Comparison of ENCODE assay signal across 9 mouse cellular contexts in the genomic region with DNA sequence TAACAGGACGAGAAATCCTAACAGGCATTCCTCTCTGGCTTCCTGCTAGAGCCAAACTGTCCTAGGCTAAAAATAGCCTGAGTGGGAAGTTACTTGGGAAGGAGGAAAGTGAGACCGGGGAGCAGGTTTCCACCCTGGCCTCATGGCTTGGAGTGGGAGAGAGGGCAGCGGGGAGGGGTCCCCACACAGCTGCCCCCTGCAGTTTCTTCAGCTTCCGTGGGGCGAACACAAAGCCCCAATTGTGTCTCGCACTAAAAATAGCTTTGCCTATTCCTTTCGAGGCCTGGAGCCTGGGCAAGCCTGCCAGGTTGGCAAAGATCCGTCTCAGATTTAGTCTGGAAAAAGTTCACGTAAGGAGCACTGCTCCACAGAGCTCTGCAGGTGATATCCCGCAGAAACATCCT. TPM values are rescaled to one million over a fixed set of nuclear protein-coding genes. Genes with fewer than 3 reads are reported as not detected.
DNase-seq lines count a peak whose midpoint lies in the region; ATAC-seq lines count a peak whose summit lies in the region.
"Had no signal": no experiment of that assay in that cellular context is flagged by ENCODE, and none has a peak within 500 bp of the region (broad histone marks: within the 10 kb centered on the region; RNA-seq: fewer than 3 reads in every experiment).

No protein-coding gene starts in this region.

- peak; percentile 79 for DNase-seq in embryonic facial prominence, embryonic 14.5 days (ENCODE audit: low spot score)
- DNase-seq in heart, postnatal 4 days, result peak; percentile 12
- DNase-seq in midbrain, embryonic 11.5 days (ENCODE audit: low spot score, missing footprints), result no peak
- DNase-seq in B cell, adult 2 months, result no peak
- no peak for DNase-seq in urinary bladder, postnatal 25 days (ENCODE audit: low spot score)
- no peak for DNase-seq in cerebellum, adult 11-12 months

- H3K4me3 ChIP-seq in kidney, embryonic 15.5 days (replicated peaks), result no peak overlapping the region
- H3K4me3 ChIP-seq in kidney, embryonic 14.5 days (ENCODE audit: low read length), result no peak overlapping the region
- H3K4me3 ChIP-seq in embryonic facial prominence, embryonic 14.5 days (ENCODE audit: low read depth, low read length), result no peak overlapping the region
- no peak overlapping the region for H3K4me3 ChIP-seq in midbrain, embryonic 11.5 days (ENCODE audit: low read depth, low read length)
- H3K4me3 ChIP-seq: erythroblast, embryonic 14.5 days had no signal

- H3K9me3 ChIP-seq in kidney, embryonic 15.5 days (replicated peaks), result no peaks in the 10 kb centered on the region
- no peaks in the 10 kb centered on the region for H3K9me3 ChIP-seq in kidney, embryonic 14.5 days (ENCODE audit: control insufficient read depth, low read length)
- no peaks in the 10 kb centered on the region for H3K9me3 ChIP-seq in embryonic facial prominence, embryonic 14.5 days (ENCODE audit: control insufficient read depth, low read length)
- H3K9me3 ChIP-seq in midbrain, embryonic 11.5 days (ENCODE audit: control insufficient read depth, low read length), result no peaks in the 10 kb centered on the region

- peaks cover 23% of the 10 kb centered on the region for H3K36me3 ChIP-seq in kidney, embryonic 15.5 days
- no peaks in the 10 kb centered on the region; the same call in 1 of the 2 replicates for H3K36me3 ChIP-seq in kidney, embryonic 14.5 days (ENCODE audit: control insufficient read depth, insufficient read depth, low read length)
- no peaks in the 10 kb centered on the region for H3K36me3 ChIP-seq in embryonic facial prominence, embryonic 14.5 days (ENCODE audit: control insufficient read depth, insufficient read depth, low read length)
- H3K36me3 ChIP-seq in midbrain, embryonic 11.5 days (ENCODE audit: control insufficient read depth, insufficient read depth, low read length), result 0 out of 2 replicates have a peak, but pooled peaks cover 2% of the 10 kb centered on the region

- WGBS in kidney, embryonic 15.5 days, result 45% methylated on average over 10 of the region's 10 CpGs
- 54% methylated on average over 10 of the region's 10 CpGs for WGBS in kidney, embryonic 14.5 days
- WGBS in embryonic facial prominence, embryonic 14.5 days, result 18% methylated on average over 10 of the region's 10 CpGs
- 38% methylated on average over 10 of the region's 10 CpGs for WGBS in midbrain, embryonic 11.5 days

- no peak overlapping the region for H3K4me2 ChIP-seq in kidney, embryonic 15.5 days
- H3K4me2 ChIP-seq in kidney, embryonic 14.5 days (replicated peaks; ENCODE audit: low read depth, low read length), result no peak overlapping the region
- H3K4me2 ChIP-seq in embryonic facial prominence, embryonic 14.5 days (ENCODE audit: low read depth, low read length), result peak overlapping the region; percentile 19; the same call in 1 of the 2 replicates
- H3K4me2 ChIP-seq in midbrain, embryonic 11.5 days, result no peak overlapping the region

- H3K27ac ChIP-seq in kidney, embryonic 15.5 days, result peak overlapping the region; percentile 41; the same call in 1 of the 2 replicates
- H3K27ac ChIP-seq in kidney, embryonic 14.5 days (ENCODE audit: low read depth, low read length), result no peak overlapping the region
- peak overlapping the region; percentile 84 for H3K27ac ChIP-seq in embryonic facial prominence, embryonic 14.5 days (replicated peaks; ENCODE audit: low read depth, low read length)
- peak overlapping the region; percentile 35; the same call in 1 of the 2 replicates for H3K27ac ChIP-seq in midbrain, embryonic 11.5 days (ENCODE audit: low read depth, low read length)

- ATAC-seq in kidney, embryonic 15.5 days (replicated peaks; ENCODE audit: low FRiP score), result peak; percentile 19; the same call in 1 of the 2 replicates
- ATAC-seq in kidney, embryonic 14.5 days (ENCODE audit: low FRiP score, low TSS enrichment), result no peak
- ATAC-seq in embryonic facial prominence, embryonic 14.5 days (ENCODE audit: low read depth), result peak; percentile 64
- no peak for ATAC-seq in midbrain, embryonic 11.5 days (ENCODE audit: low FRiP score)

- no peaks in the 10 kb centered on the region for H3K27me3 ChIP-seq in kidney, embryonic 15.5 days
- H3K27me3 ChIP-seq in kidney, embryonic 14.5 days (ENCODE audit: control insufficient read depth, insufficient read depth, low read length), result no peaks in the 10 kb centered on the region
- H3K27me3 ChIP-seq in embryonic facial prominence, embryonic 14.5 days (replicated peaks; ENCODE audit: control insufficient read depth, insufficient read depth, low read length), result no peaks in the 10 kb centered on the region
- no peaks in the 10 kb centered on the region for H3K27me3 ChIP-seq in midbrain, embryonic 11.5 days (ENCODE audit: control insufficient read depth, insufficient read depth, low read length)

- H3K9ac ChIP-seq in kidney, embryonic 15.5 days, result no peak overlapping the region
- H3K9ac ChIP-seq in kidney, embryonic 14.5 days (ENCODE audit: low read depth, low read length), result no peak overlapping the region
- peak overlapping the region; percentile 32; the same call in 1 of the 2 replicates for H3K9ac ChIP-seq in embryonic facial prominence, embryonic 14.5 days (ENCODE audit: low read depth, low read length)
- peak overlapping the region; percentile 30 for H3K9ac ChIP-seq in midbrain, embryonic 11.5 days (ENCODE audit: low read length)

- H3K4me1 ChIP-seq in kidney, embryonic 15.5 days, result peaks cover 13% of the 10 kb centered on the region
- peaks cover 5% of the 10 kb centered on the region; the same call in 1 of the 2 replicates for H3K4me1 ChIP-seq in kidney, embryonic 14.5 days (ENCODE audit: control insufficient read depth, insufficient read depth, low read length)
- H3K4me1 ChIP-seq in embryonic facial prominence, embryonic 14.5 days (ENCODE audit: control insufficient read depth, insufficient read depth, low read length), result peaks cover 10% of the 10 kb centered on the region
- H3K4me1 ChIP-seq in midbrain, embryonic 11.5 days (ENCODE audit: control insufficient read depth, insufficient read depth, low read length), result peaks cover 28% of the 10 kb centered on the region

RNA-seq across cellular contexts. Expression of a gene that starts 58.7 kb away (rescaled TPM):
- 93.4 and 95.4 TPM in 2 replicates for polyA plus RNA-seq in kidney, embryonic 15.5 days (2015; fragmentation: Nextera tagmentation; extraction: Ambion mirVana)
- 108 TPM in 2 replicates for polyA plus RNA-seq in kidney, embryonic 14.5 days (2014; fragmentation: Nextera tagmentation; extraction: Ambion mirVana)
- 85.9 and 93.8 TPM in 2 replicates for polyA plus RNA-seq in embryonic facial prominence, embryonic 14.5 days (2014; fragmentation: Nextera tagmentation; extraction: Ambion mirVana)
- total RNA-seq in heart, postnatal 4 days (2021), result 10 to 100 TPM; 47.9 to 53.4 TPM
- 116 and 122 TPM in 2 replicates for polyA plus RNA-seq in midbrain, embryonic 11.5 days (2014; fragmentation: Nextera tagmentation; extraction: Ambion mirVana)

Comparison
In these comparisons a context has a peak if more than half of its experiments do, and no peak if none do; other contexts are left out.
1. ATAC-seq: peak in kidney, embryonic 15.5 days (single experiment) and embryonic facial prominence, embryonic 14.5 days (single experiment); none in kidney, embryonic 14.5 days (single experiment) and midbrain, embryonic 11.5 days (single experiment).
2. H3K9ac ChIP-seq: peak in embryonic facial prominence, embryonic 14.5 days (single experiment) and midbrain, embryonic 11.5 days (single experiment); none in kidney, embryonic 15.5 days (single experiment) and kidney, embryonic 14.5 days (single experiment).
3. DNase-seq: peak in embryonic facial prominence, embryonic 14.5 days (single experiment) and heart, postnatal 4 days (single experiment); none in midbrain, embryonic 11.5 days (single experiment), B cell, adult 2 months (0 of 2), urinary bladder, postnatal 25 days (single experiment) and cerebellum, adult 11-12 months (single experiment).